Mouse (Mus musculus): ENCODE data around the gene Ush2a. TPM values are rescaled to one million over a fixed set of nuclear protein-coding genes. Genes with fewer than 3 reads are reported as not detected.

Gene Ush2a
- polyA plus RNA-seq, 1 experiment from 2014 or later = 0.04 TPM

- H3K9ac ChIP-seq (replicated peaks) = 0 out of 2 replicates have a peak overlapping the region, but pooled peaks have one; percentile 13
- peak; percentile 72 for ATAC-seq (replicated peaks)
- no peak overlapping the region for H3K27ac ChIP-seq (replicated peaks)
- peak overlapping the region; percentile 90 for H3K4me2 ChIP-seq (replicated peaks)
- no peaks in the 10 kb centered on the region for H3K9me3 ChIP-seq
- 56% methylated on average over 7 of the region's 7 CpGs for WGBS
- no peaks in the 10 kb centered on the region for H3K36me3 ChIP-seq
- H3K4me3 ChIP-seq = peak overlapping the region; percentile 94
- no peaks in the 10 kb centered on the region; the same call in 1 of the 2 replicates for H3K27me3 ChIP-seq
- H3K4me1 ChIP-seq = peaks cover 28% of the 10 kb centered on the region
These were observed 746.1 kb downstream of the Ush2a start for GRCm38 (mm10) chr1:189007980-189008324.

- Histone ChIP-seq H3K27me3 (peaks cover 3% of the 10 kb centered on the region), H3K4me2 (replicated peaks) (no peak overlapping the region), H3K27ac (replicated peaks) (no peak overlapping the region), H3K36me3 (no peaks in the 10 kb centered on the region), H3K4me3 (no peak overlapping the region), H3K9me3 (no peaks in the 10 kb centered on the region), H3K9ac (replicated peaks) (no peak overlapping the region), H3K4me1 (peaks cover 23% of the 10 kb centered on the region)
- 85% methylated on average over 4 of the region's 4 CpGs for WGBS
- ATAC-seq (replicated peaks) = no peak
These were observed 748.8 kb downstream of the Ush2a start for GRCm38 (mm10) chr1:189010671-189011070.

DNA sequence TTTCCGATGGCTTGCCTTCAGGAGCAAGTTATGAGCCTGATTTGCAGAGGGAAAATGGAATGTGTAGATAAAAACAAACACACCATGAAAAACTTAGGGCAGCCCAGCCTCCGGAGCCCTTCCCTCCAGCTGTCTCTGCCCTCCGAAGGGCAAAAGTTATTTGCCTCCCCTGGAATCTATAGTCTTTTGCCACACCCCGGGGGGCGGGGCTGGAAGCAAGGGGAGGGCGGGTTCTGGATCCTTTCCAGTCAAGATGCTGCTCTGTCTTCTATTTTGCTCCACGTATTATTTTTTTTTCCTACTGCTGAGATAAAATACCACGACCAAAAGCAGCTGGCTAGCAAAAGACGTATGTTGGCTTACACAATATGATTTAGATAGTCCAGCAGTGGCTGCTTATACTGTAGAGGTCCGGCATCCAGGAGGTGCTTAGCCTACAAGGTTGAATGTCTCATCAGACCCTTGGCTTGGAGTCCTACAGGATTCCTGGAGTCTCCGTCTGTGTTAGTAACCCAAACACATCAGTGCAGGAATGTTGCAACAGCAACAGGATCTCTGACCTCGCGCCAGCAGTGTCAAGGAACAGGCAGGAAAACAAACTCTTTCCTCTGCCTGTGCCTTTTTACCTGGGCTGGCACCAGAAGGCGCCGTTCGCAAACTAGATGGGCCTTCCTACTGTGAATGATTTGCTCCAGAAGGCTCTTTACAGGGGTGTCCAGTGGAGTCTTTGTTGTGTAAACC is 751.2 kb downstream of the Ush2a start:
- Histone ChIP-seq H3K9ac (replicated peaks) (no peak overlapping the region), H3K4me1 (peaks cover 8% of the 10 kb centered on the region; the same call in 1 of the 2 replicates), H3K27me3 (peaks cover 3% of the 10 kb centered on the region), H3K9me3 (no peaks in the 10 kb centered on the region), H3K27ac (replicated peaks) (no peak overlapping the region), H3K36me3 (no peaks in the 10 kb centered on the region), H3K4me2 (replicated peaks) (0 out of 2 replicates have a peak overlapping the region, but pooled peaks have one; percentile 1), H3K4me3 (no peak overlapping the region)
- ATAC-seq (replicated peaks) = no peak
- WGBS = 10% methylated on average over 16 of the region's 16 CpGs

DNA sequence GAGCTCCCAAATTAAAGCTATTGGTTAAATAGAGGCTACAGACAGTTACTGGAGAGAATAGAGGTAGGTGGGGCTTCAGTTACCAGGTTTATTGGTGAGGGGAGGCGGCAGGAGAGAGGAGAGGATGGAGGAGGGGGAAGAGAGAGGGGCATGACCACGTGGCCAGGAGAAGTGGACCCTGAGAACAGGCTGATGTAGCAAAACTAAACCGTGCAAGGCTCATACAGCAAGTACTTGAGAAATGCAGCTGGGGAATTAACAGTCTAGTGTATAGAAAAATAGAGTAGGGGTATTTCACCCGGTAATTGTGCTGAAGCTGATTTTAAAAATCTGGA is 751.7 kb downstream of the Ush2a start:
- Histone ChIP-seq H3K27me3 (peaks cover 3% of the 10 kb centered on the region), H3K4me2 (replicated peaks) (0 out of 2 replicates have a peak overlapping the region, but pooled peaks have one; percentile 1), H3K36me3 (no peaks in the 10 kb centered on the region), H3K27ac (replicated peaks) (no peak overlapping the region), H3K9ac (replicated peaks) (no peak overlapping the region), H3K4me3 (no peak overlapping the region), H3K4me1 (peaks cover 8% of the 10 kb centered on the region; the same call in 1 of the 2 replicates), H3K9me3 (no peaks in the 10 kb centered on the region)
- 7% methylated on average over 4 of the region's 4 CpGs for WGBS
- no peak for ATAC-seq (replicated peaks)
